Mouse (Mus musculus) right cerebral cortex, postnatal 14 days (tissue): ENCODE measurements around the gene Kyat3.
A peak's percentile ranks its signal among the peaks of the same experiment; 100 is the strongest.
"Not testable (repeated sequence)": the region's sequence is repeated elsewhere in the genome, so short reads cannot be mapped to it uniquely, and the experiment has no call there.

Experiments
- DNase-seq: peaks from one replicate; pipeline ENCODE4 v3.0.0; 2022

Gene Kyat3

GRCm38 (mm10) chr3:142700442-142701322, at the start of gene Kyat3:
TSS of gene Kyat3 (plus strand) at chr3:142701051.
- DNase-seq, result peak; percentile 82

- no peak for DNase-seq
Measured at GRCm38 (mm10) chr3:142664723-142665122, 36.1 kb upstream of the Kyat3 start.

GRCm38 (mm10) chr3:142674607-142675006, 26.2 kb upstream of the Kyat3 start:
- no peak for DNase-seq

- DNase-seq, result no peak
Measured at GRCm38 (mm10) chr3:142687939-142688338, 12.9 kb upstream of the Kyat3 start.

GRCm38 (mm10) chr3:142688353-142688752, 12.5 kb upstream of the Kyat3 start:
- no peak for DNase-seq

GRCm38 (mm10) chr3:142696517-142696916, 4.3 kb upstream of the Kyat3 start:
- DNase-seq, result no peak

- DNase-seq, result no peak
Measured at GRCm38 (mm10) chr3:142701407-142701989, 647 bp downstream of the Kyat3 start.

- DNase-seq, result no peak
Measured at GRCm38 (mm10) chr3:142706581-142707444, 6.0 kb downstream of the Kyat3 start.

GRCm38 (mm10) chr3:142708181-142708848, 7.5 kb downstream of the Kyat3 start:
- not testable (repeated sequence) for DNase-seq

GRCm38 (mm10) chr3:142708849-142709419, 8.1 kb downstream of the Kyat3 start:
- DNase-seq, result peak; percentile 71

GRCm38 (mm10) chr3:142710360-142711007, 9.6 kb downstream of the Kyat3 start:
- peak; percentile 50 for DNase-seq

- DNase-seq, result no peak
Measured at GRCm38 (mm10) chr3:142711372-142711771, 10.5 kb downstream of the Kyat3 start.

- peak; percentile 23 for DNase-seq
Measured at GRCm38 (mm10) chr3:142712401-142713040, 11.7 kb downstream of the Kyat3 start.

- no peak for DNase-seq
Measured at GRCm38 (mm10) chr3:142725481-142725880, 24.6 kb downstream of the Kyat3 start.

- DNase-seq, result no peak
Measured at GRCm38 (mm10) chr3:142725969-142726672, 25.3 kb downstream of the Kyat3 start.

GRCm38 (mm10) chr3:142734291-142734690, 33.4 kb downstream of the Kyat3 start:
- no peak for DNase-seq

GRCm38 (mm10) chr3:142740896-142741295, 40.0 kb downstream of the Kyat3 start:
- peak; percentile 19 for DNase-seq

GRCm38 (mm10) chr3:142743973-142744898, 43.4 kb downstream of the Kyat3 start:
- peak; percentile 50 for DNase-seq

- DNase-seq, result no peak
Measured at GRCm38 (mm10) chr3:142745076-142745475, 44.2 kb downstream of the Kyat3 start.
